Mouse (Mus musculus) left cerebral cortex, postnatal 25 days (tissue): ENCODE data around the gene Faap20. TPM values are rescaled to one million over a fixed set of nuclear protein-coding genes. Genes with fewer than 3 reads are reported as not detected.
"Not testable (repeated sequence)": the region's sequence is repeated elsewhere in the genome, so short reads cannot be mapped to it uniquely, and the experiment has no call there.

ENCODE experiments used
- DNase-seq, 2 experiments: peaks; one replicate each; pipeline ENCODE4 v3.0.0; 2022; ENCODE audit warnings: low spot score in 2 of 2, mixed read lengths in 1 of 2
- intact Hi-C: fragments of 180-260 bp; cut with DNase I; formaldehyde crosslinking; loops from one replicate; pipeline ENCODE4 v1.15.1; 2025
- total RNA-seq, 2 experiments: library from RNA; stranded (reverse); gene quantifications; 2 replicates each; pipeline ENCODE4 v1.2.3; 2021

Gene Faap20
- total RNA-seq, 2 experiments from 2014 or later = 24.2 to 27.3 TPM

- intact Hi-C loops = no loop called here
- no peak for DNase-seq
Observed at GRCm38 (mm10) chr4:155239494-155239893, 10.1 kb upstream of the Faap20 start.

- intact Hi-C loops = loop anchor here (10.0 kb wide), 2 partner anchors 117 to 277 kb away; partner anchors contain the start of genes Hes5 and Pank4
- DNase-seq = no peak
Observed at GRCm38 (mm10) chr4:155241789-155242188, 7.8 kb upstream of the Faap20 start.

- intact Hi-C loops = loop anchor here (10.0 kb wide), 2 partner anchors 117 to 277 kb away; partner anchors contain the start of genes Hes5 and Pank4
- no peak for DNase-seq
Observed at GRCm38 (mm10) chr4:155242292-155242691, 7.3 kb upstream of the Faap20 start.

- peak in 1 of 2 experiments; percentile 71 for DNase-seq
- intact Hi-C loops = loop anchor here (10.0 kb wide), 2 partner anchors 118 to 278 kb away; partner anchors contain the start of genes Hes5 and Pank4
Observed at GRCm38 (mm10) chr4:155243233-155243632, 6.4 kb upstream of the Faap20 start.

GRCm38 (mm10) chr4:155245770-155246492 is 3.7 kb upstream of the Faap20 start:
- DNase-seq = no peak
- intact Hi-C loops = loop anchor here (10.0 kb wide), 2 partner anchors 121 to 281 kb away; partner anchors contain the start of genes Hes5 and Pank4

- DNase-seq = peak; percentile 75 to 92
- intact Hi-C loops = loop anchor here (10.0 kb wide), 2 partner anchors 122 to 282 kb away; partner anchors contain the start of genes Hes5 and Pank4
Observed at GRCm38 (mm10) chr4:155246691-155247105, 2.9 kb upstream of the Faap20 start.

GRCm38 (mm10) chr4:155248054-155248453 is 1.5 kb upstream of the Faap20 start:
- DNase-seq = not testable (repeated sequence)
- intact Hi-C loops = loop anchor here (2.0 to 10.0 kb wide), 3 partner anchors 25 to 283 kb away; partner anchors contain the start of genes Hes5, Pank4 and Ski

- DNase-seq = peak; percentile 94 to 96
- intact Hi-C loops = loop anchor here (1.0 to 10.0 kb wide), 4 partner anchors 26 to 284 kb away; partner anchors contain the start of genes Hes5, Pank4 and Ski
Observed at GRCm38 (mm10) chr4:155249257-155249647, 350 bp upstream of the Faap20 start.

- intact Hi-C loops = no loop called here
Observed at GRCm38 (mm10) chr4:155250361-155251117, 937 bp downstream of the Faap20 start.

GRCm38 (mm10) chr4:155251147-155251546 is 1.5 kb downstream of the Faap20 start:
- intact Hi-C loops = no loop called here
- no peak for DNase-seq

More at GRCm38 (mm10) chr4:155250361-155251117, 937 bp downstream of the Faap20 start:
- DNase-seq = peak in 1 of 2 experiments; percentile 41

GRCm38 (mm10) chr4:155252253-155252652 is 2.7 kb downstream of the Faap20 start:
- DNase-seq = no peak
- intact Hi-C loops = no loop called here

GRCm38 (mm10) chr4:155264521-155265321 is 15.1 kb downstream of the Faap20 start:
- intact Hi-C loops = no loop called here

GRCm38 (mm10) chr4:155267047-155267543 is 17.5 kb downstream of the Faap20 start:
- intact Hi-C loops = no loop called here
- DNase-seq = no peak

More at GRCm38 (mm10) chr4:155264521-155265321, 15.1 kb downstream of the Faap20 start:
- no peak for DNase-seq

- no peak for DNase-seq
- intact Hi-C loops = loop anchor here (1.0 kb wide), 1 partner anchor 41 kb away; no protein-coding TSS in a partner anchor
Observed at GRCm38 (mm10) chr4:155267639-155268175, 18.1 kb downstream of the Faap20 start.

GRCm38 (mm10) chr4:155268382-155268781 is 18.8 kb downstream of the Faap20 start:
- DNase-seq = peak; percentile 63 to 71
- intact Hi-C loops = loop anchor here (1.0 kb wide), 1 partner anchor 40 kb away; no protein-coding TSS in a partner anchor

- DNase-seq = no peak
- intact Hi-C loops = no loop called here
Observed at GRCm38 (mm10) chr4:155274451-155274850, 24.8 kb downstream of the Faap20 start.

GRCm38 (mm10) chr4:155274851-155275250 is 25.2 kb downstream of the Faap20 start:
- peak in 1 of 2 experiments; percentile 64 for DNase-seq
- intact Hi-C loops = no loop called here

- intact Hi-C loops = no loop called here
- no peak for DNase-seq
Observed at GRCm38 (mm10) chr4:155277963-155278362, 28.4 kb downstream of the Faap20 start.

GRCm38 (mm10) chr4:155279054-155279453 is 29.5 kb downstream of the Faap20 start:
- DNase-seq = no peak
- intact Hi-C loops = no loop called here
